Mouse (Mus musculus) adrenal gland, postnatal 4 days (tissue): ENCODE measurements around the gene Gm45521. TPM values are rescaled to one million over a fixed set of nuclear protein-coding genes. Genes with fewer than 3 reads are reported as not detected.

ENCODE experiments used
- DNase-seq, 2 experiments: peaks; one replicate each; pipeline ENCODE4 v3.0.0; 2021 to 2022; ENCODE audit warnings: low spot score in 2 of 2, mixed read lengths in 2 of 2
- total RNA-seq, 2 experiments: library from RNA; stranded (reverse); gene quantifications; 2 replicates each; pipeline ENCODE4 v1.2.3; 2021

The Gm45521 gene
- total RNA-seq, 2 experiments from 2014 or later: not detected

DNA sequence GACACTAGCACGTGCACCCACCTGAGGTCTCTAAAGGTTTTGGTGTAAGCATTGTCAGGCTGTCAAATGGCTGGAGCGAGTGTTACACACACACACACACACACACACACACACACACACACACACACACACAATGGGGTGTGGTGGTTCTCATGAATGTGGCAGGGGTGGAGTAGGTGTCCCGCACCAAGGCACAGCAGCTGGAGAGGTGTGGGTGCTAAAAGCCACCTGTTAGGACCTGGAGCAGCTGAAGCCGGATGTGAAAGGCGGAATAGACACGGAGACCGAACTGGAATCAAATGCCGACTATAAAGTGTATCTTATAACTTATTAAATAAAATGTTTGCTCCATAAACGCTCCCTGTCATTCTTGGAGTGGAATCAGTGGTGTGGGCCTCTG is 5.9 kb upstream of the Gm45521 start:
- no peak for DNase-seq

DNA sequence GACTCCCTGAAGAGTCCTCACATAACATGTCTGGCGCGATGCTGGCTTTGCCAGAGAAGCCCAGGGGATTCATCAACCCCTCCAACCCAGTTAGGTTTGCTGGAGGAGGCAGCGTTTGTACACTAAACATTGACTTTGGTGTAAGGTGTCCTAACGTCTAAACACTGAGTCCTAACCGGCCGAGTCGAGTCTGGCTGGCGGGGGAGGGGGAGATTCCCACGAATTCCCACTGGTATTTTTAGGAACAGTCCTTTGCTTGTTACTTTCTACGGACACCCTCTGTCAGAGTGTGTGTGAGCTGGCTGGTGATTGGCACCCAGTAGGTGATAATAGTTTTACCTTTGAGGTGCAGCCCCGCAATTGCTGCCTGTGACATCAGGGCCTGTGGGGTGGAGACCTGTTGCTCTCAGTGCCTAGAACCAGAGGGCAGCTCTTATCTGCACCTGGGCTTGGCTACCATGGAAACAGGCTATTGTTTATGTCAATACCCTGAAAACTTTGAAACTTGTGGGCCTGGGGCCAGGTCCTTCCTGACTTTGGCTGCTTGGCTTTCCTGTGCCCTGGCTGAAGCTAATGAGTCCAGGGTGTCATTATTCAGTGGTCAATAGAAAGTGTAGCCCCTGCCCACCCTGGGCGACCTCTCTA is 4.4 kb upstream of the Gm45521 start:
- DNase-seq: no peak

DNA sequence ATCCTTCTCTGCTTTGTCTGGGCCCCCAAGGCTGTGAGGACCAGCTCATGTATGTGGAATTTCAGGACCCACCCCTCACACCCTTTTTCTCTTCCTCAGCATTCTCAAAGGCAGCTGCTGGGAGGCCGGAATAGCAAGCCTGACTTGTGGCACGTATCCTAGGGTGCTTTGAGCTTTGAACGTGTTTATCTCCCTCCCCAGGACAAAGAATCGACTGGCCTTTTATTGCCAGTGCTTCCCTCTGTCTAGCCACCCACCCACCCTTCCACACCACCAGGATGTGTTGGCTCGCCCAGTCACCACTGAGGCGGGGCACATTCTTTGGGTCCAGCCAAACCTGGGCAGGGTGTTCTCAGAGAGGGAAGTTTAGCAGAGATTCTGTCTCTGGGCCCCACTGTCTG is 3.0 kb upstream of the Gm45521 start:
- no peak for DNase-seq

DNA sequence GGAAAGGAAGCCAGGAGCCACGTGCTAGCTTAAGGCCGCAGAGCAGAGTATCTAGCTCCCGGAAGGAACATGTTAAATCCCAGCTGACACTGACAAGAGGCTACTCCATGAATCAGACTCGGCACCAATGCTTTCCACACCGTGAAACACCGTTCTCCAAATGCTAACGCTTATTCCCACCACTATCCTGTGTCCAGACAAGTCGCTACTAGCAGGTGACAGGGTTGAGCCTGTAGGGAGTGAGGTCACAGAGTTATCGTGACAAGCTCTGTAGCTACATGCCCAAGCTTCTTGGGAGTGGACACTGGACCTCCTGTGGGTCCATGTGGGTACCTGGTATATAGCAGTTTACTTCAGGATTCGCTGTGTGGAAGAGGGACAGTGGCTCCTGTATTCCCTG is 661 bp upstream of the Gm45521 start:
- no peak for DNase-seq

DNA sequence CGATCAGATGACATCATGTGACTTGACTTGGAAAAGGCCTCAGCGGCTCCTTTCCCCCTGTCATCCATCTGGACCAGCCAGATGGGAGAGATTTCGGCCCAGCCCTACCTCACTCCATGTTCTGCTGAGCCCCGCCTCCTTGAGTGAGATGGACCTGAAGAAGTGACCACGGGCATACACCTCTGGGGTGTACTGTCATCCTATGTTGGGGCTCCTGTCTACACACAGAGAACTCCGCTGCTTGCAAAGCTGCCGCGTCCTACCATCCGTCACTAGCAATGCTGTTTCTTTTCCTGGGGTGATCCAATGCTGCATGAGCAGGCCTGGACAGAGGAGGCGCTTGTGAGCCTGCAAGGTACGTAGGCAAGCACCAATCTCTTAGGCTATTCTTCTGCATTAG is 3.5 kb downstream of the Gm45521 start:
- no peak for DNase-seq

DNA sequence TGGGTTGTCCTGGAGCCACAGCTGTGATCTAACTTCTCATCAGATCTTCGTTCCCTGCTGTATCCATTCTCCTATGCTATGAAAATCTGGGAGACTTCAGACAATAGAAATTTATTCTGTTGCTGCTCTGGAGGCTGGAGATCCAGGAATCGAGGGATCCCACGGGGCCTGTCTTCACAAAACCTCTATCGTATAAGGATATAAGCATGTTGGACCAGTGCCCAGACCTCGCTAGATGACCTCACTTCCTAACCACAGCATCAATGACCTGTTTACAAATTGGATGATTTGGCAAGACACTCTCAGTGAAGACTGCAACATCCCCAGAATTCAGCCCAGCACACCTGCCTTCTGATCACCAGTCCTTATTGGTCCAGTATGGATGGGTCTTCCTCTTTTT is 4.6 kb downstream of the Gm45521 start:
- DNase-seq: no peak

DNA sequence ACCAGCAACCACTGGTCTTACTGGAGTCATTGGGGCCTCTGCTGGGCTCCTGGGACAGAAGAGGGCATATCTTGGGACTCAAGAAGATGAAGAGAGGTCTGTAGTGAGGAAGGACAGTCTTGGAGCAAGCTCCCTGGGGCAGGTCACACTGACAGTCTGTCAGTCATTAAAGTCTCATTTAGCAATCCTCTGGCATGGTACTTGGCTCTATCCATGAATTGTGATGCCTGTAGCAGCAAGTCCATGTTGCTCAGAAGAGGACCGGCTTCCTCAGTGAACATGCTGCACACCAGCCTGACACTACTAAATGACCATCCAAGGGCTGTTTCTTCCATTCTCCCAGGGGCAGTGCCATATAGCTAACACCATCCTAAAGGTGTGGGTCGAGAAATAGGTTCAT is 5.5 kb downstream of the Gm45521 start:
- no peak for DNase-seq

DNA sequence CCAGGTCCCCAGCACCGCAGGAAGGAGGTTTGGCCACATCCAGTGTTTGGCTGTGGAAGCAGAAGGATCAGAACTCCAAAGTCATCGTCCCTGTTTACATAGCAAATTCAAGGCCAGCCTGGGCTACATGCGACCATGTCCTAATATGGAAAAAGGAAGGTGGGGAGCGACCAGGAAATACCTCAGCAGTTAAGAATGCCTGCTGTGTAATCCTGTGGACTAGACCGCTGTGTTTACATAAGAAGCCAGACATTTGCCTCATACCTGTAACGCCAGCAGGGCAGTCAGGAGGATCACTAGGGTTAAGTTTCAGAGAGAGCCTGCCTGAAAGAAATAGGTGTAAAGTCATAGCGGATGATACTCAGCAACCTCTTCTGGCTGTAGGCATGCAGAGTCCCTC is 6.1 kb downstream of the Gm45521 start:
- no peak for DNase-seq

DNA sequence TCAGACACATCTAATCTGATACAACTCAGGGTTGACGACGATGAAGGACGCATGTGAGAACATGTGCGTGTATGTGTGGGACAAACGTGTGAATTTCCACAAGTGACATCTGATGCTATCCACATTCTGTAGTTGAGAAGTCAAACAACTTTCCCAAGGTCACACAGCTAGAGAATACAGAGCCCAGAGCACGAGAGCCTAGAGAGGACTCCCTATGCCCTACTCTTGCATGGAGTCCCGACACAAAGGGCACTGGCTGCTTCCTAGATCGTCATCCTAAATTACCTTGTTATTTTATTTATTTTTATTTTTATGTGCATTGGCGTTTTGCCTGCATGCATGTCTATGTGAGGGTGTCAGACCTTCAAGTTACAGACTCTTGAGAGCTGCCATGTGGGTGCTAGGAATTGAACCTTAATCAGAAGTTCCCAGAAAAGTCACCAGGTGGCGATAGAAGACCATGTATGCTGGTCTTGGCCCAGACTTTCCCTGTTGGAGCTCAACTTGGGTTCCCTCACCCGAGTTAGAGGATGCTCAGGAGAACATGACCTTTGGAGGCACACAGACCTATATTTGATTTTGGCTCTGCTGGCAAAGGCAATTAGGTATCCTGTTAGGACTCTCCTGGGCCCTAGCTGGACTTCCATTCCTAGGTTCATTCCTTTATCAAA is 7.3 kb downstream of the Gm45521 start:
- peak in 1 of 2 experiments; percentile 34 for DNase-seq

DNA sequence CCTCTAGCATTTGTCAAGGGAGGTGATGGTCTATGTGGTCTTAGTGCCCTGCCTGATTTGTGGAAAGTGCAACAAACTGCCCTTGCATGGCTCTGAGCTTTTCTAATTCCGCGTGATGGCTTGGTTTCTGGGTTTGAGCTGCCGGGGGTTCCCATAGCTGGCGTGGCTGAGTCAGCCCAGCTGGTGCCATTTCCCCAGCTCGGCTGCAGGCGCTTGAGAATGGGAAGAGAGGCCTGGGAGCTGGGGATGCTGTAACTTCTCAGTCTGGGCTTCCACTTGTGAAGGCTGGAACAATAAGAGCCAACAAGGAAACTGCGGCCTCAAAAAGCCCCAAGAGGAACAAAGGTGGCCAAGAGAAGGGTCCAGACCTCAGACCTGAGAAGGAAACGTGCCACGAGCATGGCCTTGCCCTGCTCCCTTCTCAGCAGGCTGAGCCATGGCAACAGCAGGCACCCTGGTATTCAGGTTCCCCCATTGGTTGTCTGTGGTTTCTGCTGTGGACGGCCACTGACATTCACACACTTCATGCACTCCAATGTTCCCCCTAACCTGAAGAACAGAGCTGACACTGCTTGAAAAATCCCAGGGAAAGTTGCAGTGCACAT is 14.9 kb downstream of the Gm45521 start:
- no peak for DNase-seq

DNA sequence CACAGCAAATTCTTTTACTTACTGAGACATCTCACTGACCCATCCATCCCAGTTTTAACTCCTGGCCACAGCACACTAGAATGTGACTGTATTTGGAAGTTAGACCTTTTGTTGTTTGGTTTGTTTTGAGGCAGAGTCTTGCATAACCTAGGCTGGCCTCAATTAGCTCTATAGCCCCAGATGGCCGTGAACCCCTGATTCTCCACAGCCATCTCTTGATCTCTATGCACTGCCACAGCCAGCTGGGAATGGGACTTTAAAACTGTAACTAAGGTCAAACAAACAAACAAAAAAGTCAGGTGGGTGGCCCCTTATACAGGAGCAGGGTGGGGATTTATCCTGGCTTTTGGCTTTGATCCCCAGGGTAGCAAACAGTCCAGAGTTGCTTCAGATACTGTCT is 17.6 kb downstream of the Gm45521 start:
- no peak for DNase-seq

DNA sequence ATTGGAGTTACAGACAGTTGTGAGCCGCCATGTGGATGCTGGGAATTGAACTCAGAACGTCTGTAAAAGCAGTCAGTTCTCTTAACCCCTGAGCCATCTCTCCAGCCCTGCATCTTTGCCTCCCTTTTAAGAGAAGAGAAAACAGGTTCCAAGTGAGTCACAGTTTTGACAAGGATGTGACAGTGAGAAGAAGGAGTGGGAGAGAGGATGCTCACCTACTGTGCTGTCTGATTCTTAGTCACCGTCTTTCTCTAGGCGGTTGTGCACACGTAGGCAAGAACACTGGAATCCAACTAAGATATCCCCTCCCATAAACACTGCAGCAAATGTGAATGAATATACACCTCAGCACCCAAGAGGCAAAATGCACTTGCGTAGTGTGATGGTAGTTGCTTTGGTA is 18.1 kb downstream of the Gm45521 start:
- DNase-seq: no peak

DNA sequence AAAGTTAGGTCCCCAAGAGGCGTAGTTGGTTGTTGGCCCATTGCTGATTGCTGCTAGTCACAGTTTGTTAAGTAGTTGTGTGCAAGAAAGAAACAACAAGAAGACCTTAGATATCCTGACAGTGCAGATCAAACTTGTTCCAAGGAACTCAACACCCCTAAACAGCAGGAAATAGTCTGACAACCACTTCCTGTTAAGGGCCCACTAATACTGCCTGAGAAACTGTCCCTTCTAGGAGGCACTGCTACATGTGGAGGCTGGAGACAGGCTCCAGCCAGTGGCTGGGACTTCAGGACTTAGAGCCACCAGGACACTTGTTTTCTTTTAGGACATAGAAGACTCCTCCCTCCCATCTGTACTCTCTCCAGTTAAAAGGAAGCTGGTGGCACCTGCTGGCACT is 20.4 kb downstream of the Gm45521 start:
- no peak for DNase-seq

DNA sequence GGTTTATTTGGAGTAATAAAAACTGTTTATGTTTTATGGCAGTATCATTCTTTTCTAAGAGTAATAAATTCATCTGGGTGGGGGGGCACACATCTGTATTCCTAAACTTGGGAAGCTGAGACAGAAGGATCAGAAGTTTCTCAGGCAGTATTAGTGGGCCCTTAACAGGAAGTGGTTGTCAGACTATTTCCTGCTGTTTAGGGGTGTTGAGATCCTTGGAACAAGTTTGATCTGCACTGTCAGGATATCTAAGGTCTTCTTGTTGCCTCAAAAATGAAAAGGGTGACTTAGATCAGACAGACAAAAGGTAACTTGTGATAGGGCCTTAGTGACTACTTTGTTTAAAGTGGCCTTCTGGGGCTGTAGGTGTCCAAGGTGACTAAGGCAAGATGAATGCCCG is 21.1 kb downstream of the Gm45521 start:
- DNase-seq: no peak

DNA sequence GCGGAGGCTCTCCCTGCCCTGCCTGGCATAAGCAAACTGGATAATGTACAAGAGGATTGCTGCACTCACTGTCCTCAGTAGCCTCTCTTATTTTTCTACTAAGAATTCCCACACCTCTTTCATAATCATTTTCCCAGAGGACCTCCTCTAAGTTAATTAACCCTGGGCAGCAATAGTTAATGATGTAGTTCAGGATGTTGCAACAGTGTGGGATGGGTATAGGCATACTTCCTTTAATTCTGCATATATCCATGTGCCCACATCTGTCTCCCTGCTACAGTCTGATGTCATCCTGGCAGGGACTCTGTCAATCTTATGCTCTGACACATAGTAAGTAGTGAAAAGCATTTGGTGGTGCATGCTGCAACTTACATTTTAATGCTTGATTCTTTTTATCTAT is 24.1 kb downstream of the Gm45521 start:
- DNase-seq: no peak

DNA sequence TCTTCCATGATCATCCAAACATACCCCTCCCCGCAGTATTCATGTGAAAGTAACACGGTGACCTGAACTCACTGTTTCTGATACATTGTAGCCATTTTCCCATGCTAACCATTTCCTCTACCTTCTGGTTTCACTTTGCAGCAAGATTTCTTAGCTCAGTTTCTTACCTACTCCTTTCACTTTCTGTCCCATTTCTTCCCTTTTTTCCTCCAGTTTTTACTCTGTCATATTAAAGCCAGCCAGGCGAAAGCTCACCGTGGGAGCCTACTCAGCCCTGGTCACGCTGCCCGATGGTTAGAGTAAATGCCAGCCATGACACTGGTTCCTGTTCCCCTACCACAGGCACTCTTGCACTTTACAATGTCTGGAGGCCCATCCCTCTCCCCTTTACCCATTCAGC is 29.8 kb downstream of the Gm45521 start:
- DNase-seq: no peak

DNA sequence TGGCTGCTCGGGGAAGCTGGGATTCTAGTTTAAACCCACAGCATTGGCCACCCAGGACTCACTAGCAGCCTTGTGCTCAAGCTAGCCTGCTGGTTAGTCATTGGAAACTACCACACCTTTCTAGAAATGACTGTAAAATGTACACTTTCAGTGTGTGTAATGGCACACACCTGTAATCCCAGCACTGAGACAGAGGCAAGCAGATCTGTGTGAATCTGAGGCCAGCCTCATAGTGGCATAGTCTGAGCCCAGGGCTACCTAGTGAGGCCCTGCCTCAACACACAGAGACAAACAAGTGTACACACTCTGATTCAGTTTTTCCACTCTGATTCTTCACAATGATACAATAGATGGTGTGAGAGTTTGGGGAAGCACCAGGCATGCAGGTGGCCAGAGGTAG is 32.3 kb downstream of the Gm45521 start:
- DNase-seq: no peak

DNA sequence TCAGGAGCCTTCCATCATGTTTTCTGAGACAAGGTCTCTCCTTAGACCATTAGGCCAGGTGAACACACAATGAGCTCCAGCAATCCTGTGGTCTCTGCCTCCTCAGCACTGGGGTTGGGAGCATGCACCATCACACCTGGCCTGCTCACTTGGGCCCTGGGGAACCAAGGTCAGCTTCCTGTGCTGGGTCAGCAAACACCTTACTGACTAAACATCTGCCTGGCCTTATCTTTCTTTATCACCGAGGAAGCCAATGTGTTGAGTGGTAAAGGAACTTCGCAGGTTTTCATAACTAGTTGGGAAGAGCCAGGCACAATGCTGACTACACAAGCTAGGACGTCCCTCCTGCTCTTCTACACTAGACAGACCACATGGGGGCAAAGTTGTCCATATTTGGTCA is 32.9 kb downstream of the Gm45521 start:
- DNase-seq: no peak

DNA sequence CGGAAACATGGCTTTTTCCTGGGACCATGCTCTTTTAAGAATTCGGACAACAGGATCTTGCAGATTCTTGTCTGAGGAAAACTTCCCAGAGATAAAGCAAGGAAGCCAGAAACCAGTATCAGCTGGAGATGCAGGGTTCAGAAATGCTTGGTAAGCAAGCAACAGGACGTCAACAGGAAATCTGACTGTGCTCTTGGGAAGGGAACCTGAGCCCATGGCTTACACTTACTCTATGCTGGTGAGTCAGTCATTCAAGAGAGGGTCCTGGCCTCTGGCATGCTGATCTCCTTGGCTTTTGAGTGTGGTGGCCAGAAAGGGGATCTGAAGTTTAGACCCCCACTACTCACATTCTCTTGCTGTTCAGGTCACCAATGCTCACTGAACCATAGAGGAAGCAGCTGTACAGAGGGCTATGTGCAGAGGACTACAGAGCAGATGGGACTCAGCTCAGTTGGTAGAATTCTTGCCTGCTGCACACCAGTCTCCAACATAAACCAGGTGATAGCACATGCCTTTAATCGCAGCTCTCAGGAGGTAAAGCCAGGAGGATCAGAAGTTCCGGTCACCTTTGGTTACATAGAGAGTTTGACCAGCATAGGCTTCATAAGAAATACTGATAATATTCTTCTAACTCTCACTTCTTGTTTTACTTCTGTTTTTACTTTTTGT is 34.2 kb downstream of the Gm45521 start:
- DNase-seq: no peak

DNA sequence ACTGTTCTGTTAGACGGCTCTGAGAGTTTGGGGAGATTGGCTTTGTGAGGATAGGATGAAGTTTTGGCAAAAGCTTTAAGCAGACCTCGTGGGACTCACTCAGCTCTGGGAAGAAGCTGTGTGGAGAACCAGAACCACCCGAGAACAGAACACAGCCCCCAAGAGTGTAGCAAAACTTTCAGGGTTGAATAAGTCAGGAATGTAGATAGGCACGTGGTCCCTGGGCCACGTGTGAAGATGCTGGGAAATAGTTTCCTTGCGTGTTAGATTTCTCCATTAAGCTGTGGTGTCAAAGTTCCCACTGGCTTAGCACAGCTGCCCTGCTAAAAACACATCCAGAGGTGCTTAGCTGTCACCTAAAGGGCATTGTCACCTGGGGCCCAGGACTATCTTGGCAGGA is 35.1 kb downstream of the Gm45521 start:
- no peak for DNase-seq

DNA sequence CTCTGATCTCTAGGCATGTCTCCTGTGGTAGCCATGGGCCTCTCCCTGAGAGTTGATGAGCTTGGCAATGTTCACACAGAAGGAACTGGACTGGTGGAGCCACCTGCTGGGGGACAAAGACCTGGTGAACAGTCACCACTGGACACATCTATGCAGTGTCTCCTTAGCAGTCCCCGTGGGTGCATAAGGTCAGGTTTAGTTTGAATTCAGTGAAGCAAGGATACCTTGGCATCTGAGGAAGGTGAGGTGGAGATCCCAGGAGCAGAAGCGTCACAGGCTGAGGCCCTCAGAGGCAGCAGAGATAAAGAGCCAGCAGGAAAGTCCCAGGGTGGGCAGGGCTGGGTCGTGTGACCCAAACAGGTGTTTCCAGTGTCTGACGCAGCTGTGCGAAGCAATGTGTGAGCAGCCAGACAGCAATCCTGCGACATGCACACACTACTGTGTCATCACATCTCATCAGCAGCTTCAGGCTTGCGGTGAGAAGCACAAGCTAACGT is 37.2 kb downstream of the Gm45521 start, which contains the start of gene Dnase1l3:
Dnase1l3 (minus strand) TSS at position 303 of the 497 bp plus-strand sequence.
- peak in 1 of 2 experiments; percentile 38 for DNase-seq

DNA sequence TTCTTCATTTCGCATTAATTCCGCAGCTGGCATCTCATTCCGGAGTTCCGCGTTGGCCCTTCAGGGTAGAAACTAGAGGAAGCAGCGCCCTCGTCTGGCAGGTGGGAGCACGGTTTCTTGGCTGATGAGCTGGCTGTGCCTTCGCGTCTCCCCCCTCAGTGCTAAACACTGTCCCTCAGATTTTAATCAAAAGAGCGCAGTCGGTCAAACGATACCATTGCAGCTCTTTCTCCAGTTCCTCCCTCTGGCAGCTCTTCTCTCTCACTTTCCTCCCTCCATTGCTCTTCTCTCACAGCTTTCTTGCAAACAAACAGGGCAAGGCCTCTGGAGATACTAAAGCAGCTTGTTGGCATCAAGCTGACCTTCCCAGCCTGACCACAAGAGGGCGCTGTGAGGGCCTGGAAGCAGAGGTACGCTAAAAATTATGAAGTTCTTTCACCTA is 40.2 kb downstream of the Gm45521 start:
- peak; percentile 82 to 83 for DNase-seq
